Mouse (Mus musculus): ENCODE measurements around the gene Atp5b.
"Not testable (repeated sequence)": the region's sequence is repeated elsewhere in the genome, so short reads cannot be mapped to it uniquely, and the experiment has no call there.

The Atp5b gene

DNA sequence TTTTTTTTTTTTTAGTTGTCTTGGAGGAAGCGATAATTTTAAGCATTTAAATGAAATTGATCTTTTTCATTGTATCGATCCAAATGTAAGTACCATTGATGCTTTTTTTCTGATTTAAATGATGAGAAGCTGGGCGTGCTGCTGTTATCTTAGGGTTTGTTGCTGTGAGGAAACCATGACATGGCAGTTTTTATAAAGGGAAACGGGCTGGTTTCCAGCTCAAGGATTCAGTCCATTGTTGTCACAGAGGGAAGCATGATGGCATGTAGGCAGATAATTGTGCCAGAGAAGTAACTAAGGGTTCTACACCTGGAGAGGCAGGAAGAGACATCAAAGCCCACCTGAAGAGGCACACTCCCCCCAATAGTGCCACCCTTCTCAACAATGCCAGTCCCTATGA, 13.9 kb upstream of the Atp5b start:
- DNase-seq (ENCODE audit: low spot score in 2 of 2) = no peak

- not testable (repeated sequence) for DNase-seq (ENCODE audit: low spot score in 2 of 2)
These were observed 12.6 kb upstream of the Atp5b start for GRCm38 (mm10) chr10:128070432-128070831.

- not testable (repeated sequence) for DNase-seq (ENCODE audit: low spot score in 2 of 2)
These were observed 4.8 kb upstream of the Atp5b start for GRCm38 (mm10) chr10:128078269-128078668.

- DNase-seq (ENCODE audit: low spot score in 2 of 2) = no peak
These were observed 2.6 kb upstream of the Atp5b start for GRCm38 (mm10) chr10:128080496-128080895.

- no peak for DNase-seq (ENCODE audit: low spot score in 2 of 2)
These were observed 1.1 kb upstream of the Atp5b start for GRCm38 (mm10) chr10:128081807-128082476.

- no peak for DNase-seq (ENCODE audit: low spot score in 2 of 2)
These were observed 630 bp upstream of the Atp5b start for GRCm38 (mm10) chr10:128082477-128082808.

DNA sequence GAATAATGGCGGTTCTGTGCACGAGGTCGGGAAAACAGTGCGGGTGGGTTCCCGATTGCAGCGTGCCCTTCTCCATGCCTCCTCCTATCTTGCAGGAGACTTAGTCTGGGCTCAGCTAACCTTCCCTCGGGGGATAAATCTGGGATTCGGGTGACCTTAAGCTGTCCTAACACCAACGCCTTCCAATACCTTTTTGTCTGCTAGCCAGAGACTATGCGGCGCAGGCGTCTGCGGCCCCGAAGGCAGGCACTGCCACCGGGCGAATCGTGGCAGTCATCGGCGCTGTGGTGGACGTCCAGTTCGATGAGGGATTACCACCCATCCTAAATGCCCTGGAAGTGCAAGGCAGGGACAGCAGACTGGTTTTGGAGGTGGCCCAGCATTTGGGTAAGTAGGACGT, 615 bp downstream of the Atp5b start:
- DNase-seq (ENCODE audit: low spot score in 2 of 2) = peak in 1 of 2 experiments; percentile 28

- DNase-seq (ENCODE audit: low spot score in 2 of 2) = no peak
These were observed 1.1 kb downstream of the Atp5b start for GRCm38 (mm10) chr10:128084160-128084559.

DNA sequence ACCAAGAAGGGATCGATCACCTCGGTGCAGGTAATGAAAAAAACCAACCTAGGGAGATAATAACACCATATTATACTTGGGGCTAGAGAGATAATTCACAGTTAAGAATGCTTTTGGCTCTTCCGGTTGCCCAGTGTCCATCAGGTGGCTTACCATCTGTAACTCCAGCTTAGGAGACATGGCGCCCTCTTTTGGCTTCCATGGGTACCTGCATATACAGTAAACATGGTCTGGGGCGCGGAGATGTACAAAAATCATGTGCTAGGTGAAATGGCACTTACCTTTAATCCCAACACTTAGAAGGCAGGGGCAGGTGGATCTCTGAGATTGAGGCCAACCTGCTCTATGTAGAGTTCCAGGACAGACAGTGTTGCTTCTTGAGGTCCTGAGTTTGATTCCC, 3.3 kb downstream of the Atp5b start:
- peak in 1 of 2 experiments; percentile 32 for DNase-seq (ENCODE audit: low spot score in 2 of 2)

- DNase-seq (ENCODE audit: low spot score in 2 of 2) = not testable (repeated sequence)
These were observed 4.1 kb downstream of the Atp5b start for GRCm38 (mm10) chr10:128087216-128087615.

DNA sequence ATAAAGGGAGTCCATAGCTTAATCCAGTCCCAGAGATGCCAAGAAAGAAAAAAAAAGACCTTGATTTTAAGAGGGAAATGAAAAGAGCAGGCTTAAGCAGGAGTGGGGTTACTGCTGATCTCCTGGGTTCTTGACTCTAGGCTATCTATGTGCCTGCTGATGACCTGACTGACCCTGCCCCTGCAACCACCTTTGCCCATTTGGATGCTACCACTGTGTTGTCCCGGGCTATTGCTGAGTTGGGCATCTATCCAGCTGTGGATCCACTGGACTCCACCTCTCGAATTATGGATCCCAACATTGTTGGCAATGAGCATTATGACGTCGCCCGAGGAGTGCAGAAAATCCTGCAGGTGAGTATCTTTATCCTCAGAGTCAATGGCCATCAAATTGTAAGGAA, 5.1 kb downstream of the Atp5b start:
- DNase-seq (ENCODE audit: low spot score in 2 of 2) = no peak

GRCm38 (mm10) chr10:128089842-128090241, 6.8 kb downstream of the Atp5b start:
- DNase-seq (ENCODE audit: low spot score in 2 of 2) = no peak

DNA sequence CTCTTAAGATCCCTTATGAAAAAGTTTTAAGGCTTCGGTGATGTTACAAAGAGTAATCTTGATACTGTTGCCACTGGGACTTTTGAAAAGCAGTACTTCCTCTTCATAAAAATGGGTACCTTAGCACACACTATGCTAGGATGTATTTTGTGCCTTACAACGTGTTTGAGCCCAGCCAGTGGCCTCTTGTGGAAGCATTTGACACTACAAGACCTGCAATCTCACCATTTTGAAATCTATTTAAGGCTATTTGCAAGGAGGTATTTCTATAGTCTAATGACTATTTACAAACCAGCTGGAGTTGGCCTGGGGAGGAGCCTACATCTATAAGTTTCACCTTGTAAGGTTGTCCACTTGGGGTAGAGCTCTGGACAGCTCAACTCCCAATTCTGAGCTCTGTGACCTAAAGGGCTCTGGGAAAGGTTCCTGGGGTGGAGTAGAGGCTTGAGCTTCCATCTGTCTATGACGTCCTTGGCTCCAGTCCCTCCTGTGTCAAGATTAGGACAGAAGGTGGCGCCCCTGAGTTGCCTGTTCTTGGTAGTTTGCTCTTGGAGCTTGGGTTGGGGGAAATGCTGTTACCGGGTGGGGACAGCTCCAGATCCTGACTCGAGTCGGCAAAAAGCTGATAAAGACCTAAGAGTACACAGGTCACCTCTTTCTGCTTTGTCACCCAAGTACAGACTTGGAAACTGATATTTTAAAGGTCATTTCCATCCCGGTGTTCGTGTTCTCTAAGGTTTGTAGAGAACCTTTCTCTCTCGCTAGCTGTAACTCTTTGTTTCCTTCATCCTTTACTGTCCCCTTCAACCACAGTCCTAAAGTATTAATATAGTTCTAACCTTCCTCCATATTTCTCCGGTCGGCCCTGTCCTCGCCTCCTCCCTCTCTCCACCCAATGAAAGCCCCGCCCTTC, 7.8 kb downstream of the Atp5b start:
- DNase-seq (ENCODE audit: low spot score in 2 of 2) = peak; percentile 76 to 90

DNA sequence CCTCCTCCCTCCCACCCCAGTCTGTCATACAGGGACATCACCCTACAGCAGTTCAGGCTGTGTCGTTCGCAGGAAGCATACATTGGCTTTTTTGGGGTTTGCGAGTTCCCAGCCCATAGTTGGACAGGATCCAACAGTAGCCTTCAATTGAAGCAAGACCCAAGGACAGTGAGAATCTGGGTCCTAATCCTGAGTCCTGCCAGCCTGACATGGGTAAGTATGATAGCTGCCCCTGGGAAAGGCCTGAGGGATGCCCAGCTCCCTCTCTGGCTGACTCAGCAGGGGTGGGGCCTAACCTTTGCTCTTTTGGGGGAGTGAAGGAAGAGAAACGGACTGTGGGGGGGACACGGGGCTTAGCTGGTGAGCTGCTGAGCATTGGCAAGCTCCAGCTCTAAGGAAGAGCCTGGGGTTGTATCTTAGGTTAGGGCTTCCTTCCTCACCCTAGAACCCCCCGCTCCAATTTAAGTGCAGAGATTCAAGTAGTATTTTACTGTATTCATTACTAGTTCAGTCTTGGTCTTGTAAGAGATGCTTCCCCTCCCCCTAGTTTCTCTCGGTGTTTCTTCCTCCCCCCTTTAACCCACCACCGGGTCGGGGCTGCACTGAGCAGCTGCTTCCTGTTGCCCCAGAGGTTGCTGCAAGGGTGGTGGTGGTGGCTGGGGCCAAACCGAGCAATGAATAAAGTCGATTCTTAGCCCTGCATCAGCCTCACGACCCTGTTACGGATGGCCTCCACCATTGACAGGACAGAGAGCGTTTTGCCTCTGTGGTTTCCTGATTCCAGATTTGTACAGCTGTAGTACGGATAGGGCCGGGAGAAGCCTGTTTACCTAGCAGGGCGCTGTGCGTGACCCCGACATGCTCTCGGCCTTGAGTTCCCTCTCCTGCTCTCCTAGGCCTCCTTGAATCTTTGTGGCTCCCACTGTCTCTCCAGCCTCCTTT, 8.8 kb downstream of the Atp5b start, which contains the start of gene Baz2a:
Baz2a (plus strand) TSS at position 14 of the 942 bp plus-strand sequence.
- DNase-seq (ENCODE audit: low spot score in 2 of 2) = peak in 1 of 2 experiments; percentile 19

- peak; percentile 55 to 71 for DNase-seq (ENCODE audit: low spot score in 2 of 2)
These were observed 9.7 kb downstream of the Atp5b start for GRCm38 (mm10) chr10:128092506-128093495.

DNA sequence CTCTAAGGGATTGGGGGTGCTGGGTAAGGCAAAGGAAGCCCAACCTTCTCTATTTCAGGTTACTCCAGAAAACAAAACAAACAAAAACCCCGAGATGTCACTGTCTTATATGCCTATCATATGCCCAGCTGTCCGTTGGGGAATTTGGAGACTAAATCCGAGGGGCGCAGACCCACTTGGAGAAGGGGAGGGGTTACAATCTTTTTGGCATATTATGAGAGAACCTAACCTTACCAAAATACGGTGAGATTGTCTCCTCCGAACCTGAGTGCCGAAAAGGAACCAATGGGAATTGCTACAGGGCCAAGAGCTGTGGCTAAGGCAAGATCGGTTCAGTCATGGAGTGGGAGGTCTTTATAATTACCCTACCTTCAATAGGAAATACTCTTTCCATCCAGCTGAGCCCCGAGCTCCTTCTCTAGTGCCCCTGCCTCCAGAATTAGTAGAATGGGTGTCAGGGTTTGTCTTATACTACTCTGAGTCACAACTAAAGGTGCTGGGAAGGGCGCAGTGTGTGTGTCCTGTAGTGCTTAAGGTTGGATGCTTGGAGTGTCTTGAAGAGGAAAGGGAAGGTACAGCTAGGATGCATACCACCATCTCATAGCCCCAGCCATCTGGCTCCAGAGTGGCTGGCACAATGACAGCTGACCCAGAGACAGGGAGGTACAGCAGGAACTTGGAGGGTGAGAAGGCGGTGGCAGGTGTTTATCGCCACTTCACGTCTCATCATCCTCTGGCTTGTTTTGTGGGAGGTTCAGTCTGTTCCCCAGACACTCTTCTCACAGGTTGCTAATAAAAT, 10.6 kb downstream of the Atp5b start:
- DNase-seq (ENCODE audit: low spot score in 2 of 2) = peak in 1 of 2 experiments; percentile 39

GRCm38 (mm10) chr10:128094340-128094968, 11.4 kb downstream of the Atp5b start:
- peak in 1 of 2 experiments; percentile 52 for DNase-seq (ENCODE audit: low spot score in 2 of 2)

GRCm38 (mm10) chr10:128095003-128095636, 12.0 kb downstream of the Atp5b start:
- DNase-seq (ENCODE audit: low spot score in 2 of 2) = no peak

GRCm38 (mm10) chr10:128096313-128096692, 13.2 kb downstream of the Atp5b start:
- no peak for DNase-seq (ENCODE audit: low spot score in 2 of 2)
